Mouse (Mus musculus) megakaryocyte-erythroid progenitor cell, adult 5-6 weeks (primary cell): ENCODE results near the gene Trpc5os. TPM values are rescaled to one million over a fixed set of nuclear protein-coding genes. Genes with fewer than 3 reads are reported as not detected.

Source experiments
- ATAC-seq: replicated peaks from 2 replicates; pipeline ENCODE4 v1.8.0; 2016; ENCODE audit warnings: mild to moderate bottlenecking, inconsistent platforms; ENCODE audit not compliant: severe bottlenecking, poor library complexity, low FRiP score, low TSS enrichment
- total RNA-seq, 2 experiments: library from RNA; stranded (forward) in 1 of 2; stranded (reverse) in 1 of 2; fragments of 200-1000, 215-1000 nt in 1 of 2; fragments of >200 nt in 1 of 2; fragmentation: Nextera tagmentation in 1 of 2; gene quantifications; 2 replicates each; pipeline ENCODE4 v1.2.3; 2014 to 2017

Gene Trpc5os
- total RNA-seq (2014; fragmentation: Nextera tagmentation), result 0.22 TPM in 1 of 2 replicates, not detected in the other
- not detected in 2 replicates for total RNA-seq (2017)

DNA sequence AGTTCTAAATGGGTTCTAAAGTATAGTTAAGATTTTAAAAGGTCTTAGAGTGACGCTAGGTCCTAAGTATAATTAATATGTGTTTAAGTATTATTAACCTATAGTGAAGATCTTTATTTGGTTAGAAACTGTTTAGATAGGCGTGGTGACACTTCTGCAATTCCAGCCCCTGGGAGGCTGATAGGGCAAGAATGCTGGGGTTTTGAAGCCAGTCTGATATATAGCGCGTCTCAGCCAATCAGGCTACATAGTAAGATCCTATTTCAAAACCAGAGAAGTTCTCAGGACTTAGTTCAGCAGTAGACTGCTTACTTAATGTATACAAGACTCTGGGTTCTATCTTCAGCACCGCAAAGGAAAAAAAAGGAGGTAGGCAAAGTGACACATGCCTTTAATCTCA is at the start of gene Trpc5os:
Gene Trpc5os (plus strand): TSS at position 301 of the 400 bp plus-strand sequence.
- no peak for ATAC-seq

DNA sequence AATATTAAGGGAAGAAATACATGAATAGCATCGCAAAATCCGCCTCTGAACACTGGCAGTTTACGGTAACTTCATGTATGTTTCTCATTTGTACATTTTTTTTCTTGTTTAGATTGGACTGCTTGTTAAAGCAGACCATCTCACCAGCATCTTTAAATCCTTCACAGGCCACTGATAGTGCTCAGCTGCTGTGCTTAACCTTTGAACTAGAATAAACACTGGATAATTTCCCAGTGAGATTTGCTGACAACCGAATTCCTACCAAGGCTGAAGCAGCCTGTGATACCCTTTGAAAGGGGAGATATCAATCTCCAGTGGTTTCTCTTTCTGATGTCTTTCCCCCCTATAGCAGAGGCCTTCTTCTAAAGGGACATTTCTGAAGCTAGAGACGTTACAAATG is 48.3 kb upstream of the Trpc5os start:
- ATAC-seq, result no peak

DNA sequence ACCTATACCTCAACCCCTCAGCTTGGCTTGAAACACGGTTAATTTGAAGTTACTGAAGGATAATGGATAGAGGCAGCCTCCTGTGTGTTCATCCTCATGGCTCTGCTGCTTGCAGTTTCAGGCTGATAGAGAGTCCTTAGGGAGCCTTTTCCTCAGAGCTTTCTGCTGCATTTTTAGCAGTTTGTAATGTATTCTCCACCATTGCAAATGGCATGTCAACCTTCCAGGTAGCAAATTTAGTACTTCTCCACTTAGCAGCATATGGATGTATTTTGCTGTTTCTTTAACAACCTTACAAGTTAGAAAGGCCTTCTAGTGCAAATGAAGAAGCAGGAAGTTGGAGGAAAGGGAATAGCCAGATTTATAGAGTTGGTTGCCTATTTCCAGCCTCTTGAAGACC is 36.1 kb upstream of the Trpc5os start:
- ATAC-seq, result no peak

DNA sequence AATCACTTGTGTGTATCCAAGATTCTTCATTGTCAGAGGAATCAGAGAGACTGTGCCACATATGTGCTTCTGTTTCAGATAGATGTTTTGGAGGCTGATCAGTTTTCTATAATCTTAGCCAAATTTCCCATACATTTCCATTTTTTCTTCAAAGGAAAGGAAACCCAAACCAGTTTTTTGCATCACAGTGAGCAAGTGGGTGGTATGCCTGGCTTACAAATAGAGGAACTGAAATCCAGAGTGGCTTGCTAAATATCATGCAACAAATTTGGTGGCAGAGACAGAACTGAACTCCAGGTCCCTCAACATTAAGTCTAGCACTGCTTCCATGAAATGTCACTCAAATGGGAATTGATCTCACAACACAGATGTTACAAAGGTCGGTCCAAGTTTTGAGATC is 35.3 kb upstream of the Trpc5os start:
- no peak for ATAC-seq

DNA sequence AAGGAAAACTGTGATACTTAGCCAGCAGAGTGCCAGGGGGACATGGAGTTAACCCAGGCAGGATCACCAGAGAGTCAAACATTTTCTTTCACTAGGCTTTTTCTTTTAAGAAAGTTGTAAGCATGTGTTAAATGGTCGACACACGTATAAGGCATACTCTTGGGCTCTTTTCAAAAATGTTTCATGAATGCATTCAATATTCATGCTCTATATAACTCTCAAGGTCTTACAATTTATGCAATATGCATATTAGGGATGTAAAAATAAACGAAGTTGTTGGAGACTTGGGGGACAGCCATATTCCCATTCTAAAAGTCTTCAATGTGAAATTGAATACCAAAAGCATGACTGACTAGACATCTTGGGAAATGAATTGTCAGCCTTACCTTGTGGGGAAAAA is 32.5 kb upstream of the Trpc5os start:
- ATAC-seq, result no peak

DNA sequence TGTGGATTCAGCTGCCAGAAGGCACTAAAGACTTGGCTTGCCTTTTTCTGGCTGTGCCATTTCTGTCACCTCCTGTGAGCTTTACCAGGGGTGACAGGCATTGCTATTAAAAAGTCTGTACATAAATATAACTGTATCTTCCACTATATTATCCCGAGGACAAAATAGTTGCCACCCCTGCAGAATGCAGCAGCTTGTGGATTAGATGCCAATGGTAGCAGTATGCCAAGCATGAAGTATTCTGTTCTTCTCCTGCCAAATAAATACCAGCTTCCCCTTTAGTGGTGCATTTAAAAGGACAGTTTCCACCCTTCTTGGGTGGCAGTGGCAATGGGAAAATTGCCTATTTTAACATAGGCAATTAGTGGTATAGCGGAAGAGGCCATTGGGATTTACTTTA is 8.0 kb downstream of the Trpc5os start:
- no peak for ATAC-seq

DNA sequence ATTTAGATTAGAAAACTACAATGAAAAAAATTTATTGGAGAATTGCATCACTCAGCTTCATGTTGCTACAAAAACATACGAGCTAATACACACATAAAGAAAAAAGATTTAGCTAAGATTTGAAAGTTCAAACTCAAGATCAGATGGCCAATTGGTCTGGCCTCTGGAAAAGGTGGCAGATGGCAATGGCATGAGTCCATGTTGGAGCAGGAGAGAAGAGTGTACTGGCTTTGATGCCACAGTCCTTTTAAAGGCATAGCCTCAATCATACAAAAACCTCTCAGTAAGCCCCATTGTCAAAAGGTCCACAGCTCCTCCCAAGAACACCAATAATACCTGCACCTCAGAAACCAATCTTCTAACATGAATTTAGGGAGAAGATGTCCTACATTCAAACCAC is 35.0 kb downstream of the Trpc5os start:
- ATAC-seq, result no peak

DNA sequence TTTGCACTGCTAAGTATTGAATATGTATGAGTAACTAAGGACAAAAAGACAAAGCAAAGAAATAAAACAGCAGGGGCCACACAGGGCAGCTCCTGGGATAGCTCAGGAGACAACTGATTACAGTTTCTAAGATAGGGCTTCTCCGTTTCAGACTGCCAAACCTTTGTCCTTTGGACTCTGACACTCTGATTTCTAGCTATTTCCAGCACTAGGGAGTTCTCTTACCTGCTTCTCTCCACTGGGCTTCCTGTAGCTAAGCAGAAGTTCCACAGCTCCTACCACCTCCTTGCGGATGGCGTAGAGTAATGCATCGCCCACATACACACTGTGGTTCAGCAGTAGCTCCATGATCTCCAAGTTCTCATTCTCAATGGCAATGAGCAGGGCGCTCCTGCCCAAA is 66.9 kb downstream of the Trpc5os start:
- no peak for ATAC-seq

DNA sequence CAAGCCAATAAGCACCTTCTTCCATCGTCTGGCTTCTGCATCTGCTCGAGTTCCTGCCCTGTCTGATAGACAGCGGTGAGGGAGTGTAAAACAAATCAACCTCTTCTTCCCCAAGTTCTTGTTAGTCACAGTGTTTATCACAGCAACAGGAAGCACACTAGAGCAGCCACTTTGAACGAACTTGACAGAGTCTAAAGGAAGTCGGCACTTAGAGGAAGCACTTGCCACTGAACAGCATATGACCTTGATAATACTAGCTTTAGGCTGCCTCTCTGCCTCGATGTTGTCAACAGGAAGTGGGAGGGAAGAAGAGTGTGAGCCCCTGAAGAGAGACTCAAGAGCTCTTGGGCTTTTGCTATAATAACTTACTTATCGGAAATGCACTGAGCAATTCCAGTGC is 69.7 kb downstream of the Trpc5os start:
- peak; percentile 52 for ATAC-seq

Other genes starting within 250 kb of the Trpc5os start
- 32.0 and 45.6 TPM in 2 replicates for gene Alg13, start 138.8 kb upstream of the Trpc5os start, total RNA-seq (2014; fragmentation: Nextera tagmentation)
- 13.1 and 20.9 TPM in 2 replicates for gene Alg13, start 138.8 kb upstream of the Trpc5os start, total RNA-seq (2017)
- not detected in 2 replicates for gene Trpc5, start 231.6 kb downstream of the Trpc5os start, total RNA-seq (2014; fragmentation: Nextera tagmentation)
- gene Trpc5, start 231.6 kb downstream of the Trpc5os start, total RNA-seq (2017), result not detected in 2 replicates
- gene Rtl4, start 232.3 kb downstream of the Trpc5os start, total RNA-seq (2014; fragmentation: Nextera tagmentation), result not detected in 2 replicates
- not detected in 2 replicates for gene Rtl4, start 232.3 kb downstream of the Trpc5os start, total RNA-seq (2017)